Mouse (Mus musculus): ENCODE data around the gene Cblb. TPM values are rescaled to one million over a fixed set of nuclear protein-coding genes. Genes with fewer than 3 reads are reported as not detected.
A peak's percentile ranks its signal among the peaks of the same experiment; 100 is the strongest.

Gene Cblb
- polyA plus RNA-seq, 2 experiments from 2014 or later = 42.2 to 42.6 TPM

- ATAC-seq = no peak
Observed at GRCm38 (mm10) chr16:52134631-52135227, 103.7 kb downstream of the Cblb start.

- ATAC-seq = no peak
Observed at GRCm38 (mm10) chr16:52135689-52136390, 104.8 kb downstream of the Cblb start.

GRCm38 (mm10) chr16:52143101-52143500 is 112.1 kb downstream of the Cblb start:
- peak; percentile 28 for ATAC-seq

- ATAC-seq = no peak
Observed at GRCm38 (mm10) chr16:52143818-52144217, 112.8 kb downstream of the Cblb start.

- ATAC-seq = no peak
Observed at GRCm38 (mm10) chr16:52144792-52145191, 113.8 kb downstream of the Cblb start.

GRCm38 (mm10) chr16:52145552-52145951 is 114.5 kb downstream of the Cblb start:
- ATAC-seq = no peak

- ATAC-seq = peak; percentile 84
Observed at GRCm38 (mm10) chr16:52146976-52147696, 116.1 kb downstream of the Cblb start.

GRCm38 (mm10) chr16:52148041-52148440 is 117.0 kb downstream of the Cblb start:
- ATAC-seq = no peak

- no peak for ATAC-seq
Observed at GRCm38 (mm10) chr16:52149135-52149769, 118.2 kb downstream of the Cblb start.

GRCm38 (mm10) chr16:52155030-52155696 is 124.1 kb downstream of the Cblb start:
- peak; percentile 67 for ATAC-seq

GRCm38 (mm10) chr16:52159958-52160504 is 129.0 kb downstream of the Cblb start:
- no peak for ATAC-seq

- no peak for ATAC-seq
Observed at GRCm38 (mm10) chr16:52164246-52164645, 133.2 kb downstream of the Cblb start.

GRCm38 (mm10) chr16:52173253-52173652 is 142.2 kb downstream of the Cblb start:
- ATAC-seq = no peak

GRCm38 (mm10) chr16:52179839-52180238 is 148.8 kb downstream of the Cblb start:
- ATAC-seq = no peak

GRCm38 (mm10) chr16:52182057-52182456 is 151.0 kb downstream of the Cblb start:
- ATAC-seq = peak; percentile 94

- no peak for ATAC-seq
Observed at GRCm38 (mm10) chr16:52184350-52184749, 153.3 kb downstream of the Cblb start.

GRCm38 (mm10) chr16:52186731-52187130 is 155.7 kb downstream of the Cblb start:
- ATAC-seq = no peak

GRCm38 (mm10) chr16:52189103-52189502 is 158.1 kb downstream of the Cblb start:
- no peak for ATAC-seq

- no peak for ATAC-seq
Observed at GRCm38 (mm10) chr16:52190714-52191113, 159.7 kb downstream of the Cblb start.

- no peak for ATAC-seq
Observed at GRCm38 (mm10) chr16:52194040-52194439, 163.0 kb downstream of the Cblb start.

- ATAC-seq = no peak
Observed at GRCm38 (mm10) chr16:52194866-52195265, 163.8 kb downstream of the Cblb start.

GRCm38 (mm10) chr16:52200107-52200506 is 169.1 kb downstream of the Cblb start:
- peak; percentile 94 for ATAC-seq
